Mouse (Mus musculus): ENCODE results near the gene Bub1b. TPM values are rescaled to one million over a fixed set of nuclear protein-coding genes. Genes with fewer than 3 reads are reported as not detected.
A peak's percentile ranks its signal among the peaks of the same experiment; 100 is the strongest.

Gene Bub1b
- total and polyA plus RNA-seq, 2 experiments from 2014 or later: 14.8 to 37.7 TPM

DNA sequence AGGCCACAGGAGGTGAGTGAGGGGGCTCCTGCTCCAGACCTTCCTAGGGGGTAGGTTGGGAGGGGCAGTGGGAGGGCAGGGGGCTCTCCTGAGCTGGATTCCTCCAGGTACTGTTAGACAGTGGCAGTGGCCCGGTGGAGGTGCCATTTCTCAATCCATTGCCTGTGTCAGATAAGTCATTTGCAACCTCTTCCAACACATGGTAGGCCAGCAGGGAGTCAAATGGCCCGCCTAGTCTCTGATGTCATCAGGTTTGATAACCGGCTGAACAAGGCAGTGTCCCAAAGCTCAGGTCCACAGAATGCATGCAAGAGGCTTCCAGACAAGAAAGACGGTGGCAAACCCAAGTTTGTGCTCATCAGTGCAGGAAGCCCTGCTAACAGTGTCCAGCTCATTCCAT lies 79.8 kb downstream of the Bub1b start:
- H3K36me3 ChIP-seq (replicated peaks; ENCODE audit: control insufficient read depth, insufficient read depth, low read length): no peaks in the 10 kb centered on the region
- TF ChIP-seq EP300 (IDR thresholded peaks at IDR 0.05; ENCODE audit: low read depth) (no peak), CTCF (IDR thresholded peaks at IDR 0.05; ENCODE audit: low read depth) (no peak)
- peak overlapping the region; percentile 89 for H3K4me2 ChIP-seq (ENCODE audit: low read depth, low read length)
- no peak for ATAC-seq (ENCODE audit: insufficient read depth, low read depth)
- DNase-seq (ENCODE audit: low spot score): no peak
- H3K27me3 ChIP-seq (ENCODE audit: control insufficient read depth, insufficient read depth, low read length): peaks cover 25% of the 10 kb centered on the region
- H3K27ac ChIP-seq (ENCODE audit: low read depth): no peak overlapping the region
- H3K9me3 ChIP-seq (replicated peaks; ENCODE audit: control insufficient read depth, low read length): no peaks in the 10 kb centered on the region
- H3K4me1 ChIP-seq (ENCODE audit: control insufficient read depth, insufficient read depth): peaks cover 23% of the 10 kb centered on the region
- H3K4me3 ChIP-seq (ENCODE audit: low read depth, low read length): peak overlapping the region; percentile 57
- 22% methylated on average over 4 of the region's 4 CpGs for WGBS
- peak overlapping the region; percentile 60; the same call in 1 of the 2 replicates for H3K9ac ChIP-seq (replicated peaks; ENCODE audit: low read depth, low read length)

DNA sequence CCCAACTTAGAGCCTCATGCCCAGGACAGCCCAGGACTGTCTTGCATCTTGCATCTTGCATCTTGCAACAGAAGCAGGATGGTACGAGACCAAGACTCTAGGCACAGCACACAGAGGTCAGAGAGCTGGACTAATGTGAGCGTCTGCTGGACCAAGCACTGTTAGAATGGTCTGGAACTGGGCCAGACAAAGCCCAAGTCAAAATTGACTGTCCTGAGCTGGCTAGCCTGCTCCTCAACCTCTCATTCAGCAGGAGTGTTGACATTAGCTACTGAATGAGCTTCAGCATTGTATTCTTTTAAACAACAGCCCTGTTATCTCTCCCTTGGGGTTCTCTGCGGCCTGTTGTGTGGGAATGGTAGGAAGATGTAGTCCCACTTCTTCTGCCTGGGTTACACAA lies 81.6 kb downstream of the Bub1b start:
- ATAC-seq (ENCODE audit: insufficient read depth, low read depth) (no peak), DNase-seq (ENCODE audit: low spot score) (no peak)
- TF ChIP-seq CTCF (IDR thresholded peaks at IDR 0.05; ENCODE audit: low read depth) (no peak), EP300 (IDR thresholded peaks at IDR 0.05; ENCODE audit: low read depth) (no peak)
- Histone ChIP-seq H3K4me1 (ENCODE audit: control insufficient read depth, insufficient read depth) (peaks cover 30% of the 10 kb centered on the region), H3K9ac (replicated peaks; ENCODE audit: low read depth, low read length) (no peak overlapping the region), H3K27ac (ENCODE audit: low read depth) (no peak overlapping the region), H3K4me3 (ENCODE audit: low read depth, low read length) (no peak overlapping the region), H3K36me3 (replicated peaks; ENCODE audit: control insufficient read depth, insufficient read depth, low read length) (no peaks in the 10 kb centered on the region), H3K27me3 (ENCODE audit: control insufficient read depth, insufficient read depth, low read length) (peaks cover 22% of the 10 kb centered on the region), H3K9me3 (replicated peaks; ENCODE audit: control insufficient read depth, low read length) (no peaks in the 10 kb centered on the region), H3K4me2 (ENCODE audit: low read depth, low read length) (no peak overlapping the region)
- WGBS: 59% methylated on average over 3 of the region's 3 CpGs

- no peak overlapping the region for H3K4me3 ChIP-seq (ENCODE audit: low read depth, low read length)
- TF ChIP-seq CTCF (IDR thresholded peaks at IDR 0.05; ENCODE audit: low read depth): no peak
- TF ChIP-seq EP300 (IDR thresholded peaks at IDR 0.05; ENCODE audit: low read depth): no peak
- 91% methylated on average over 6 of the region's 6 CpGs for WGBS
- no peak for ATAC-seq (ENCODE audit: insufficient read depth, low read depth)
- peaks cover 14% of the 10 kb centered on the region for H3K27me3 ChIP-seq (ENCODE audit: control insufficient read depth, insufficient read depth, low read length)
- no peak overlapping the region for H3K27ac ChIP-seq (ENCODE audit: low read depth)
- H3K4me1 ChIP-seq (ENCODE audit: control insufficient read depth, insufficient read depth): peaks cover 30% of the 10 kb centered on the region
- DNase-seq (ENCODE audit: low spot score): no peak
- no peaks in the 10 kb centered on the region for H3K36me3 ChIP-seq (replicated peaks; ENCODE audit: control insufficient read depth, insufficient read depth, low read length)
- H3K9ac ChIP-seq (replicated peaks; ENCODE audit: low read depth, low read length): no peak overlapping the region
- no peaks in the 10 kb centered on the region for H3K9me3 ChIP-seq (replicated peaks; ENCODE audit: control insufficient read depth, low read length)
- no peak overlapping the region for H3K4me2 ChIP-seq (ENCODE audit: low read depth, low read length)
Observed at GRCm38 (mm10) chr2:118680926-118681325, 82.9 kb downstream of the Bub1b start.

GRCm38 (mm10) chr2:118682544-118683260 lies 84.7 kb downstream of the Bub1b start:
- Histone ChIP-seq H3K27me3 (ENCODE audit: control insufficient read depth, insufficient read depth, low read length) (0 out of 2 replicates have a peak, but pooled peaks cover 4% of the 10 kb centered on the region), H3K27ac (ENCODE audit: low read depth) (peak overlapping the region; percentile 70), H3K4me1 (ENCODE audit: control insufficient read depth, insufficient read depth) (peaks cover 16% of the 10 kb centered on the region), H3K9me3 (replicated peaks; ENCODE audit: control insufficient read depth, low read length) (no peaks in the 10 kb centered on the region), H3K9ac (replicated peaks; ENCODE audit: low read depth, low read length) (no peak overlapping the region), H3K4me3 (ENCODE audit: low read depth, low read length) (no peak overlapping the region), H3K4me2 (ENCODE audit: low read depth, low read length) (no peak overlapping the region), H3K36me3 (replicated peaks; ENCODE audit: control insufficient read depth, insufficient read depth, low read length) (no peaks in the 10 kb centered on the region)
- ATAC-seq (ENCODE audit: insufficient read depth, low read depth) (peak; percentile 77), DNase-seq (ENCODE audit: low spot score) (no peak)
- 35% methylated on average over 8 of the region's 8 CpGs for whole genome bisulfite sequencing
- TF ChIP-seq CTCF (IDR thresholded peaks at IDR 0.05; ENCODE audit: low read depth) (no peak), EP300 (IDR thresholded peaks at IDR 0.05; ENCODE audit: low read depth) (no peak)

DNA sequence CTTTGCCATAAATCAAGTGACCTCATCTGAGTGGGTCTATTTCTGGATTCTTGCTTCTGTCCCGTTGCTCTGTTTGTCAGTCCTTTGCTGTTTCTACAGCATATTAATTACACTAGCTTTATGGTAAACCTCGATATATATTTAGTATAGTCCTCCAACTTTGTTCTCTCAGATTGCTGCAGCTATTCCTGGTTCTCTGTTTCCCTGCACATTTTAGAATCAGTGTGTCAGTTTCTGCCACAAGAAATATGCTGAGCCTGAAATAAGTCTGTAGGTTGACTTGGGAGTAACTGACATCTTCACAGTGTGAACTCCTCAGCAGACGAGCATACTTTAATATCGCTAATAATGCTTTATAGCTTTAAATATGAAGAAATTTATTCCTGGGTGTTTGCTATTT lies 87.1 kb downstream of the Bub1b start:
- no peak for DNase-seq (ENCODE audit: low spot score)
- H3K9me3 ChIP-seq (replicated peaks; ENCODE audit: control insufficient read depth, low read length): no peaks in the 10 kb centered on the region
- 64% methylated on average over 4 of the region's 4 CpGs for WGBS
- H3K27ac ChIP-seq (ENCODE audit: low read depth): no peak overlapping the region
- H3K36me3 ChIP-seq (replicated peaks; ENCODE audit: control insufficient read depth, insufficient read depth, low read length): no peaks in the 10 kb centered on the region
- H3K9ac ChIP-seq (replicated peaks; ENCODE audit: low read depth, low read length): no peak overlapping the region
- TF ChIP-seq EP300 (IDR thresholded peaks at IDR 0.05; ENCODE audit: low read depth) (no peak), CTCF (IDR thresholded peaks at IDR 0.05; ENCODE audit: low read depth) (no peak)
- H3K4me1 ChIP-seq (ENCODE audit: control insufficient read depth, insufficient read depth): peaks cover 15% of the 10 kb centered on the region
- H3K27me3 ChIP-seq (ENCODE audit: control insufficient read depth, insufficient read depth, low read length): no peaks in the 10 kb centered on the region
- no peak overlapping the region for H3K4me3 ChIP-seq (ENCODE audit: low read depth, low read length)
- H3K4me2 ChIP-seq (ENCODE audit: low read depth, low read length): no peak overlapping the region
- ATAC-seq (ENCODE audit: insufficient read depth, low read depth): no peak

GRCm38 (mm10) chr2:118686693-118687092 lies 88.7 kb downstream of the Bub1b start:
- Histone ChIP-seq H3K4me2 (ENCODE audit: low read depth, low read length) (no peak overlapping the region), H3K4me3 (ENCODE audit: low read depth, low read length) (no peak overlapping the region), H3K27ac (ENCODE audit: low read depth) (no peak overlapping the region), H3K9ac (replicated peaks; ENCODE audit: low read depth, low read length) (no peak overlapping the region), H3K4me1 (ENCODE audit: control insufficient read depth, insufficient read depth) (peaks cover 15% of the 10 kb centered on the region), H3K36me3 (replicated peaks; ENCODE audit: control insufficient read depth, insufficient read depth, low read length) (no peaks in the 10 kb centered on the region), H3K9me3 (replicated peaks; ENCODE audit: control insufficient read depth, low read length) (no peaks in the 10 kb centered on the region), H3K27me3 (ENCODE audit: control insufficient read depth, insufficient read depth, low read length) (no peaks in the 10 kb centered on the region)
- no peak for DNase-seq (ENCODE audit: low spot score)
- ATAC-seq (ENCODE audit: insufficient read depth, low read depth): no peak
- 34% methylated on average over 8 of the region's 8 CpGs for WGBS
- TF ChIP-seq CTCF (IDR thresholded peaks at IDR 0.05; ENCODE audit: low read depth) (no peak), EP300 (IDR thresholded peaks at IDR 0.05; ENCODE audit: low read depth) (no peak)

Data from heart, postnatal 0 days (tissue).